Mouse (Mus musculus): ENCODE data around the gene Podxl2.

Gene Podxl2

GRCm38 (mm10) chr6:88826965-88827364 is 47.9 kb downstream of the Podxl2 start:
- no peak for DNase-seq

GRCm38 (mm10) chr6:88826545-88826944 is 48.3 kb downstream of the Podxl2 start:
- DNase-seq: peak; percentile 89

GRCm38 (mm10) chr6:88826088-88826487 is 48.8 kb downstream of the Podxl2 start:
- no peak for DNase-seq

GRCm38 (mm10) chr6:88824183-88824582 is 50.7 kb downstream of the Podxl2 start:
- no peak for DNase-seq

GRCm38 (mm10) chr6:88821901-88822300 is 52.9 kb downstream of the Podxl2 start:
- DNase-seq: no peak

DNA sequence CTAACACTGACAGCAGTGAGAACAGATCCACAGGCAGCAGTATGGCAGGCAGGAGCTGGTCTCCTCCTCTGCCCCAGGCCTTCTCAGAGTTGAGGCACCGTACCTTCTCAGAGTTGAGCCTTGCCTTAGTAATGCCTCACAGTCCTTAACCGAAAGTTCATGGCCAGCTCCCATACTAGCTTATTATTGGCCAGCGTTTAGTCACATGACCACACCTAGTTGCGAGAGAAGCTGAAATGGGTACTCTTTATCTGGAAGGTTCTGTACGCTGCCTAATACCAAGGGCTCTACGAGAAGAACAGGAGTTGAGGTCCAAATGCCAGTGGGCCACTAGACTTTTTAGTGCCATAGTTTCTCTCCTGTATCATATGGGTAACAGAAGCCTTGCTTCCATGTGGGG is 53.5 kb downstream of the Podxl2 start:
- no peak for DNase-seq

DNA sequence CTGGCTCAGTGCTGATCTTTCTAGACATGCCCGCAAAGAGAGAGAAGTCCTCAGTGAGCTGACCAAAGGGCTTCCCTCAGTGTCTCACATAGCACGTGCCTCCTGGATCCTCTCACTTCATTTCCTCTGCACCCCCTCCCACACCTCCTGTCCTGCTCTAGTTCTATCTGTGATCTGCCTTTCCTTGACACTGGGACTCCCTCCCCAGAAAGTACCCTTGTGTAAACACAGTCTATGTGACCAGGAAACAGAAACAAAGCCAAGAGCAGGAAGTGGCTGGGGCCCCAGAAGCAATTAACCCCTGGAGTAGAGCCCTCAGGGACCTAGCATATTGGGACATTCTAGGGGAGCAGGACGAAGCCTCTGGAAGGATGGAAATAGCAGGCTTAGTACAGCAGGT is 54.0 kb downstream of the Podxl2 start:
- DNase-seq: no peak

- DNase-seq: no peak
Measured at GRCm38 (mm10) chr6:88816913-88817312, 57.9 kb downstream of the Podxl2 start.

DNA sequence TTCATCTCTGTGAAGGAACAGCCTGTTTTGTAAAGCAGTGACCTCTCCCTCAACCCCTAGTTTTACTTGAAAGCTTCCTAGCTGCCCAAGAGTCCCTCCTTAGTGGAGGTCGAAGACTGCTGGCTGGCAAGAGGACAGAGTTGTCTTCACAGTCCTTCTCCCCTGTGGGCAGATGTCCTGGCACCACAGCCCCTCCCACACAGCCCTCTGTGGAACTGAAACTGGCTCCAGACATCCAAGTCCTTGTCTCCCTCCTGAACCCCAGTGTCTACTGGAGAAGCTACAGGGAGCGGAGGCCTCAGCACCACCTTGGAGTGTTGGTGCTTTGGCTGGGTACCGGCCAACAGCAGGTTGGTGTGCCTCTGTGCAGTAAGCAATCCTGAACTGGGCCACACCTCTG is 59.4 kb downstream of the Podxl2 start:
- DNase-seq: no peak

- DNase-seq: peak; percentile 36
Measured at GRCm38 (mm10) chr6:88815036-88815435, 59.8 kb downstream of the Podxl2 start.

GRCm38 (mm10) chr6:88813832-88814231 is 61.0 kb downstream of the Podxl2 start:
- DNase-seq: no peak

- peak; percentile 80 for DNase-seq
Measured at GRCm38 (mm10) chr6:88812886-88813285, 62.0 kb downstream of the Podxl2 start.

GRCm38 (mm10) chr6:88811880-88812400 is 62.9 kb downstream of the Podxl2 start:
- DNase-seq: no peak

GRCm38 (mm10) chr6:88811396-88811795 is 63.4 kb downstream of the Podxl2 start:
- no peak for DNase-seq

- no peak for DNase-seq
Measured at GRCm38 (mm10) chr6:88810291-88810690, 64.6 kb downstream of the Podxl2 start.

- no peak for DNase-seq
Measured at GRCm38 (mm10) chr6:88809091-88810037, 65.5 kb downstream of the Podxl2 start.

DNA sequence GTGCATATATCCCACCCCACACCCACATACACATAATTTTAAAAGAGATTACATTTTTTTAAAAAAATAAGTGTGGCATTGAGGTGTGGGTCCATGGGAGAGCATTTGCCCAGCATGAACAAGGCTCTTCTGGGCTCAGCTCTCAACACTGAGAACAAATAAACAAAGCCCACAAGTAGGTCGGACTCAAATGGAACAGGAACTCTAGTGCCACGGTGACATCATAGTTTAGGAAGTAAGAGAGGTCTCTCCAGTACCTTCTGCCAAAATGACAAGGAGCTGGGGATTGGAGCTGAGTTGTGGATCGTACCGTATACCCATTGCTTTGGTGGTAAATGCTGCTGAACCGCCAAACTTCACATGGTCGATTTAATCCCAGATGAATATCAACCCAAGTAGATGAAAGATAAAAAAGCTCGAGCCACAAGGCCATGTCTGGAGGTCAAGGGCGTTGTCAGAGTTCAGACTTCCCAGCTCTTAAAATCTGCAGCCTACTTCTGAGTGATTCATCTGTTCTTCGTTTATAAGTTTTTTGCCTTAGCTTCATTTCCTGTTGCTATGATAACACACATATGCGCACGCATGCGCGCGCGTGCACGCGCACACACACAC is 69.8 kb downstream of the Podxl2 start:
- DNase-seq: no peak

- DNase-seq: no peak
Measured at GRCm38 (mm10) chr6:88803957-88804695, 70.7 kb downstream of the Podxl2 start.

DNA sequence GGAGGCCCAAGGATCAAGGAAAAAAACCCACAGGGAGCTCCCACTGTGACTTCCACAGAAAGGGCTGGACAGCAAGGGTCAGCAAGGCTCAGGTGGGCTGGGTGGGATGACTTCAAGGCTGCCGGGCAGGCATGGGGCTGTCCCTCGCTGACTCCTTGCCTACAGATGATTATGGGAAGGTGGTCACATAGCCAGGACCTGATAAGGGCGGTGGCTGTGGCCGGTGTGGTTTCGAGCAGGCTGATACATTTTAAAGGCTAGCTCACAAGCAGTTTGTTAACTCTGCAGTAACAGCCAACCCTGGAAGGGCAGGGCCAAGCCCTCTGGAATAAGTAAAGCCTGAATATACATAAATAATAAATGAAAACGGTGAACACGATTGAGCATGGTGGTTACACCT is 71.8 kb downstream of the Podxl2 start:
- no peak for DNase-seq

DNA sequence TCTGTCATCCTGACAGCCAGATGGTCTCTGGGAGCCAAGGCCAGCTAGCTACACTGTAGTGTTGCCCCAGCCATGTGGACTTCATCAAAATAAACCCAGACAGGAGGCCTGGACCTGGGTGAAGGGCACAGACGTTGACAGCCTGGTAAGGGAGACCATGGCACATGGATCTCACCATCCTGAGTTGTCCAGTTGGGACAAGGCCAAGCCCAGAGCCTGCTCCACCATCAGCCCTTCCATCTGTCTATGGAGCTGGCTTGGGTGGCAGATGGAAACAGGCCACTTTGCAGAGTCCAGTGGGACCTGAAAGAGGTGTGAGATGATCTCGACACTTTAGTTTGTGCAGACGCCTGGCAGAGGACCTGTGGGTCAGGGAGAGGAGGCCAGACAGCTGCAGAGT is 74.1 kb downstream of the Podxl2 start:
- DNase-seq: no peak

GRCm38 (mm10) chr6:88800191-88800590 is 74.7 kb downstream of the Podxl2 start:
- no peak for DNase-seq

DNA sequence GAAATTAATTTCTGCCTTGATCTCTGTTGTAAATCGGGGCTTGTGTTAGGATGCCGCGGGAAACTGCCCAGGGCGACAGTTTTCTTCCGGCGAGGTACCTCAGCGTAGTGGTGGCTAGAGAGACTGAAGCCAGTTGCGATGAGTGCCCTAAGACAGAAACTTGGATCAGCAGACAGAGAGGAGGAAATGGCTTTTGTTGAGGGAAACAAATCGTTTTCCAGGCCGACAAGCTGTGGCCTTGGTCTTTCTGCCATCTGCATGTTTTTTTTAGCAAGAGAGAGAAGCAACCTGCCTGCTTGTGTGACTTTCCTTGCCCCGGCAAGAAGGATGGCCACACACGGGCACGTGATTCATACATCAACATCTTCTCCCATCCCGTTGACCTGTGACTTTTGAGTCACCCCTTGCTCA is 80.3 kb downstream of the Podxl2 start:
- DNase-seq: no peak

- DNase-seq: no peak
Measured at GRCm38 (mm10) chr6:88793872-88794271, 81.0 kb downstream of the Podxl2 start.
